Mouse (Mus musculus): Measurements from ENCODE around the gene Rnf222.

DNA sequence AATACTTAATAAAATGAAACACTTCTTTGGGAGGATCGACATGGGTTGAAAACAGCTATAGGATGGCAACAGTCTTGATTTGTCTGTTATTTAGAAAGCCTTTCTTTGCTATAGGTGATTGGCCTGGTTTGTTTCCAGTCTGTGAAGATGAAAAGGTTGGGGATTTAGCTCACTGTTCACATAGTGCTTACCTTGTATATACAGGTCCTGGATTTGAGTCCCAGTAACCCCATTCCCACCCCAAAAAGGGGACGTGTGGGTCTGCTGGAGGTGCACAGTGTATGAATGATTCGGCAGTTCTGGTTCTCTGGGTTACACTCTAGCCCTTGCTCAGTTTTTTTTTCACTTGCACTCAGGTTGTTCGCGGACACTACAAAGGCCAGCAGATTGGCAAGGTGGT is 14.5 kb downstream of the Rnf222 start:
- TF ChIP-seq CTCF (conservative IDR thresholded peaks at IDR 0.05; ENCODE audit: low read length) (no peak), POU5F1 (IDR thresholded peaks at IDR 0.05; ENCODE audit: borderline replicate concordance, low read length) (no peak), NANOG (IDR thresholded peaks at IDR 0.05; ENCODE audit: borderline replicate concordance, low read length) (no peak)

Data from E14TG2a.4 (cell line).